Mouse (Mus musculus): ENCODE data around the gene Fmo6. TPM values are rescaled to one million over a fixed set of nuclear protein-coding genes. Genes with fewer than 3 reads are reported as not detected.

The Fmo6 gene
- polyA plus RNA-seq, 1 experiment from 2014 or later, result not detected

- no peak within 1 kb of the TSS for H3K4me2 ChIP-seq
- H3K9me3 ChIP-seq, result no peaks in the 10 kb centered on the region
- 74% methylated on average over 14 of the region's 14 CpGs for WGBS
- H3K4me1 ChIP-seq (replicated peaks), result no peaks in the 10 kb centered on the region
- H3K27me3 ChIP-seq, result no peaks in the 10 kb centered on the region
- H3K4me3 ChIP-seq, result no peak within 1 kb of the TSS
- no peak within 1 kb of the TSS for H3K9ac ChIP-seq
- ATAC-seq (ENCODE audit: low FRiP score, low read depth), result no peak
- no peak within 1 kb of the TSS for H3K27ac ChIP-seq (replicated peaks)
- H3K36me3 ChIP-seq, result no peaks in the 10 kb centered on the region
Measured at GRCm38 (mm10) chr1:162897838-162898811, 39.2 kb downstream of the Fmo6 start, which contains the start of gene Fmo2. TSS of gene Fmo2 (minus strand) at chr1:162898726.

DNA sequence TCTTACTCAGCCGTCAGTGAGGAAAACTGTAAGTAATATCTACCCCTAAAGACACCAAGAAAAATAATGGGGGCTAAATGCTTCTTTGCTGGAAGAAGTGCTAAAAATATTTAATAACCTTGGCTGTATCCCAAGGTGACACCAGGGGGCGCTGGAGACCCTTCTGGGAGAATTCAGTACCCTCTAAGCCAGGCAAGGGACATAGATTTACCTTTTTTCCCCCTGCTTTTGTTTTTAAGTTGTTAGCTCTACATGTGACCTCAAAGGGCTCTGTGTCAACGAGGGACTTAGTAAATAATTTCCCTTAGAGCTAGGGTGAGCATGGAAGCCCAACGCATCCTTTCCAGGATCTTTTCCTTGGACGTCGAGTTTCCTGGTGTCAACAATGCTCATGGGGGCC is 41.4 kb downstream of the Fmo6 start:
- Histone ChIP-seq H3K27me3 (no peaks in the 10 kb centered on the region), H3K4me1 (replicated peaks) (no peaks in the 10 kb centered on the region), H3K4me3 (no peak overlapping the region), H3K36me3 (no peaks in the 10 kb centered on the region), H3K9me3 (no peaks in the 10 kb centered on the region), H3K27ac (replicated peaks) (no peak overlapping the region), H3K4me2 (no peak overlapping the region), H3K9ac (no peak overlapping the region)
- no peak for ATAC-seq (ENCODE audit: low FRiP score, low read depth)
- WGBS, result 41% methylated on average over 6 of the region's 6 CpGs

DNA sequence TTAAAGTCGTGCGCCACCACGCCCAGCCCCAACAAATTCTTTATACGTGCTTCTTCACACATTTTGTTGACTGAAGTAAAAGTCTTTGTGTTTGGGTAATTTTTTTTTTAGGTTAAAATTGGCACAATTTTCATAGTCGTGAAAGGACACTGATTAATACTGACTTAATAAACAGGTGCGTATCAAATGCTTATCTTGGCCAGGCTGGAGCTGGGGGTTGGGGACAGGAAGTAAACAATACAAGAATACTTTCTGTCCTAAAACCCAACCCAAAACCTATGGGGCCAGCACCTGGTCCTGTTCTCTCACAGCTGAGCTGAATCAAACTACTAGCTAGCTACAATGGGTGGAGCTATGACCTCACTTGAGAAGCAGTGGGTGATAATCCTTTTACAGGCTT is 44.3 kb downstream of the Fmo6 start:
- no peak for ATAC-seq (ENCODE audit: low FRiP score, low read depth)
- Histone ChIP-seq H3K36me3 (no peaks in the 10 kb centered on the region), H3K27me3 (no peaks in the 10 kb centered on the region), H3K27ac (replicated peaks) (no peak overlapping the region), H3K4me3 (no peak overlapping the region), H3K9ac (no peak overlapping the region), H3K4me2 (no peak overlapping the region), H3K4me1 (replicated peaks) (no peaks in the 10 kb centered on the region), H3K9me3 (no peaks in the 10 kb centered on the region)
- WGBS, result 88% methylated on average over 6 of the region's 6 CpGs

DNA sequence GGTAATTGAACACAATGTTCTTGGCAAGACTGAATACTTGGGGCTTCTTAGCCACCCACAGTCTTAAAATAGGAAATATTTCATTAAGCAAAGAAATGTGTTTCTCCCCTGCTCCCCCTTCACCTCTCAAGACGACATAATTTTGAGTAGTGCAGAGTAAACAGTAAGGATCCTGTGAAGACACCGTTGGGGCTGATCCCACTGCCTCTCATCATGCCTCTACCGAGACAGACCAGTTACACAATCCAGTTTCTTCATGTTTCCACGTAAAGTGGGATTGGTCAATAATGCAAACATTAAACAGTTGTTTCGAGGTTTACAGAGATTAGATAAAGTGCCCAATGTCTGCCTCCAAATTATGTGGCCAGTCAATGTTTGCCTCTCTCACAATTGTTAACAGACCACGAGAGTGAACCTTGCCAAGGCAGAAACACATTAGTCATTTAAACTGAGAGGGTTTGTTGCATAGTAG is 45.3 kb downstream of the Fmo6 start:
- H3K4me1 ChIP-seq (replicated peaks), result no peaks in the 10 kb centered on the region
- no peaks in the 10 kb centered on the region for H3K9me3 ChIP-seq
- H3K27ac ChIP-seq (replicated peaks), result no peak overlapping the region
- ATAC-seq (ENCODE audit: low FRiP score, low read depth), result no peak
- no peaks in the 10 kb centered on the region for H3K36me3 ChIP-seq
- H3K27me3 ChIP-seq, result no peaks in the 10 kb centered on the region
- no peak overlapping the region for H3K9ac ChIP-seq
- H3K4me2 ChIP-seq, result no peak overlapping the region
- H3K4me3 ChIP-seq, result no peak overlapping the region
- 78% methylated on average over 6 of the region's 6 CpGs for WGBS

DNA sequence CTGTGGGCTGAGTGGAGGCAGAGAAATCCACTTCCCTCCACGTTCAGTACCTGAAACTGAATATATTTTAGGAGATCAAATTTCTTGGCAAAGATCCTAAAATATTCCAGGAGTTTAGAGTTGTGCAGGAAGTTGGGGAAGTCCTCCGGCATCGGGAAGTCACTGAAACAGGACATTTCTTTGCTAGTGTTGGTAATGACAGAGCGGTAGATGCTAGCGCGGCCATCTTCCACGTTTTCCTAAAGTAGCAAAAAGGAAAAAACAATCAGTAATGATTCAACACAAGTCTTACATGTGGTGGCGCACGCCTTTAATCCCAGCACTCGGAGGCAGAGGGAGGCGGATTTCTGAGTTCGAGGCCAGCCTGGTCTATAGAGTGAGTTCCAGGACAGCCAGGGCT is 48.7 kb downstream of the Fmo6 start:
- 92% methylated on average over 12 of the region's 12 CpGs for WGBS
- Histone ChIP-seq H3K9ac (no peak overlapping the region), H3K27me3 (no peaks in the 10 kb centered on the region), H3K4me1 (replicated peaks) (no peaks in the 10 kb centered on the region), H3K27ac (replicated peaks) (no peak overlapping the region), H3K9me3 (no peaks in the 10 kb centered on the region), H3K36me3 (no peaks in the 10 kb centered on the region), H3K4me2 (no peak overlapping the region), H3K4me3 (no peak overlapping the region)
- ATAC-seq (ENCODE audit: low FRiP score, low read depth), result no peak

- H3K9me3 ChIP-seq, result no peaks in the 10 kb centered on the region
- H3K4me2 ChIP-seq, result no peak overlapping the region
- no peak overlapping the region for H3K9ac ChIP-seq
- no peak for ATAC-seq (ENCODE audit: low FRiP score, low read depth)
- no peak overlapping the region for H3K27ac ChIP-seq (replicated peaks)
- H3K4me1 ChIP-seq (replicated peaks), result no peaks in the 10 kb centered on the region
- no peaks in the 10 kb centered on the region for H3K27me3 ChIP-seq
- no peaks in the 10 kb centered on the region for H3K36me3 ChIP-seq
- H3K4me3 ChIP-seq, result no peak overlapping the region
- WGBS, result 96% methylated on average over 7 of the region's 7 CpGs
Measured at GRCm38 (mm10) chr1:162887644-162888043, 49.7 kb downstream of the Fmo6 start.

DNA sequence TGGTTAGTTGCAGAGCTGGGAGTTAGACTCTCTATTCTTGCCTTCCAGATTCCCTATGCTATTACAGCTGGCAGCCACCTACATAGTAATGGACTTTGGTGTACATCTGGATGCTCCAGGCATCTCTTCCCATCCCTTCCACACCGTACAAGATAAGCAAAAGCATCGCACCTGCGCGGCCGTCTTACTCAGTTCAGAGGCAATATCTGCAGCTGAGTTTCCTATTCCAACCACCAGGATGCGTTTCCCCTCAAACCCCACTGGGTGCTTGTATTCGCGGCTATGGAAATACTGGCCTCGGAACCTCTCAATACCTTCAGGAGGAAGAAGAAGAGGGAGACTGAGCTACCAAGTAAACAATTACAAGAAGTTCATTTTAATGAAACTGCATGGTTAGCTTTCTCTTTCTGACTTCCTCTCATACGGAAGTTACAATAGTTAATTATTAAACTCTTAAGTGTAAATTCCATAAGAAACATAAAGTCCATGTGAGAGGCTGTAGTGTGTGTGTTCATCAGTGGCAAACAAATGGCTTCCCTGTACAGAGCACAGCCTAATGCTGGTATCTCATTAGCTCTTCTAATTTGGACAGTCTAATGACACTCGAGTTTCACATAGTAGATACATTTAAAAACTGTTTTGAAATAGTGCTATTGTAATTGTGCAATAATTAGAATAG is 51.0 kb downstream of the Fmo6 start:
- Histone ChIP-seq H3K4me3 (no peak overlapping the region), H3K9me3 (no peaks in the 10 kb centered on the region), H3K4me1 (replicated peaks) (no peaks in the 10 kb centered on the region), H3K9ac (no peak overlapping the region), H3K27ac (replicated peaks) (no peak overlapping the region), H3K27me3 (no peaks in the 10 kb centered on the region), H3K36me3 (no peaks in the 10 kb centered on the region), H3K4me2 (no peak overlapping the region)
- whole genome bisulfite sequencing, result 85% methylated on average over 11 of the region's 11 CpGs
- no peak for ATAC-seq (ENCODE audit: low FRiP score, low read depth)

- H3K4me3 ChIP-seq, result no peak overlapping the region
- 83% methylated on average over 4 of the region's 4 CpGs for WGBS
- H3K36me3 ChIP-seq, result no peaks in the 10 kb centered on the region
- no peak for ATAC-seq (ENCODE audit: low FRiP score, low read depth)
- no peak overlapping the region for H3K4me2 ChIP-seq
- no peaks in the 10 kb centered on the region for H3K4me1 ChIP-seq (replicated peaks)
- H3K9ac ChIP-seq, result no peak overlapping the region
- H3K27ac ChIP-seq (replicated peaks), result no peak overlapping the region
- H3K9me3 ChIP-seq, result no peaks in the 10 kb centered on the region
- no peaks in the 10 kb centered on the region for H3K27me3 ChIP-seq
Measured at GRCm38 (mm10) chr1:162882681-162883080, 54.6 kb downstream of the Fmo6 start.

DNA sequence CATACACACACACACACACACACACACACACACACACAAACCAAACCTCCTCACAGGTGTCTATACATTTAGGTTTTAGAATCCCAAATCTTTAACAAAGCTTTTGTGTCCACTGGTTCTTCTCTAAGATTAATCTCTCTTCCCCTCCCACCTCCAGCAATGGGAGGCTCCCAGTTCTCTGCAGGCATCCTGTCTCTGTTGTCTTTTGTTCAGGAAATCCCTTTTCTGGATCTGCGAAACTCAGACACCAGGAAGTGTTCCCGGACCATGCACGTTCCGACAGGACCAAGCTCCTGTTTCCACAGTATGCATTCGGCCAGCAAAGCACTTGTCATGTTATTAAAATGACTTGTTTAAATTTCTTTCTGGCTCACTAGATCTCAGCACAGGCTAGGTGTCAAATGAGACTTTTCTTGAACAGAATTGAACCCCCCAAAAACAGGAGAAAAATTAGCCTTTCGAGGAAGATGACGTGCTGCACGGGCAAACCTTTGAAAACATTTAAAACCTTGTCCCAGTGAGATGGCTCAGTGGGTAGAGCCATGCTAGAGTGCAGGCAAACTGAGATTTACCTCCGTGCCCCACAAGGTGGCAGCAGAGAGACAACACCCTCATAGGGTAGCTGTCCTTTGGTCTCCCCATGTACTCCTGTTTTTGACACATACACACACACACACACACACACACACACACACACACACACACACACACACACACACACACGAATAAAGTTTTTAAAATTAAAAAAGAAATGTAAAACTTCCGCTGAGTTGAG is 57.5 kb downstream of the Fmo6 start:
- Histone ChIP-seq H3K9ac (no peak overlapping the region), H3K27ac (replicated peaks) (no peak overlapping the region), H3K4me3 (no peak overlapping the region), H3K27me3 (no peaks in the 10 kb centered on the region), H3K4me1 (replicated peaks) (no peaks in the 10 kb centered on the region), H3K36me3 (no peaks in the 10 kb centered on the region), H3K4me2 (no peak overlapping the region), H3K9me3 (no peaks in the 10 kb centered on the region)
- no peak for ATAC-seq (ENCODE audit: low FRiP score, low read depth)
- WGBS, result 64% methylated on average over 11 of the region's 11 CpGs

DNA sequence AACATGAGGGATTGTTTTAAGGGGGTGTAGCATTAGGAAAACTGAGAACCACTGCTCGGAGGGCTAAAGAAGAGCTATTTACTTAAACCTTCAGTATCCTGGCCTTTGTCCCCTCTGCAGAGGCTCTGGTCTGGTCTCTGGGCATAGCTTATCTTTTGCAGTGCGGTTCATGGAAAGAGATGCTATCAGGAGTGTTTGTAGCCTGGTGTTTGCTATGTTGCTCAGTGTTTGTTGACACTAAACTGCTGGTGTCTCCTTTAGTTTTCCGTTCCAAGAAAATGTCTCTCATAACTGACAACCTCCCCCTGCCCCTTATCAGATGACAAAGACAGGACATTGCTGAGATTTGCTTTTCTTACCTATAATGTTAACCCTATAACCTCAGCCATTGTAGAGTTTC is 62.2 kb downstream of the Fmo6 start:
- 78% methylated on average over 3 of the region's 3 CpGs for WGBS
- ATAC-seq (ENCODE audit: low FRiP score, low read depth), result no peak

GRCm38 (mm10) chr1:162871701-162872311 is 65.5 kb downstream of the Fmo6 start:
- Histone ChIP-seq H3K36me3 (no peaks in the 10 kb centered on the region), H3K4me1 (replicated peaks) (no peaks in the 10 kb centered on the region), H3K4me2 (no peak overlapping the region), H3K27me3 (no peaks in the 10 kb centered on the region), H3K4me3 (no peak overlapping the region), H3K9me3 (no peaks in the 10 kb centered on the region), H3K9ac (no peak overlapping the region), H3K27ac (replicated peaks) (no peak overlapping the region)
- no peak for ATAC-seq (ENCODE audit: low FRiP score, low read depth)
- WGBS, result 61% methylated on average over 9 of the region's 9 CpGs

More for the DNA sequence above, 62.2 kb downstream of the Fmo6 start:
- H3K9ac ChIP-seq, result no peak overlapping the region
- H3K9me3 ChIP-seq, result no peaks in the 10 kb centered on the region
- H3K4me2 ChIP-seq, result no peak overlapping the region
- no peaks in the 10 kb centered on the region for H3K27me3 ChIP-seq
- no peak overlapping the region for H3K4me3 ChIP-seq
- no peaks in the 10 kb centered on the region for H3K36me3 ChIP-seq
- no peaks in the 10 kb centered on the region for H3K4me1 ChIP-seq (replicated peaks)
- H3K27ac ChIP-seq (replicated peaks), result no peak overlapping the region

Measured in hindbrain, embryonic 15.5 days (tissue).